Mouse (Mus musculus): ENCODE data around the gene Kdf1. TPM values are rescaled to one million over a fixed set of nuclear protein-coding genes. Genes with fewer than 3 reads are reported as not detected.
A peak's percentile ranks its signal among the peaks of the same experiment; 100 is the strongest.

Kdf1 gene
- polyA plus RNA-seq, 1 experiment from 2014 or later, result 0.69 TPM

DNA sequence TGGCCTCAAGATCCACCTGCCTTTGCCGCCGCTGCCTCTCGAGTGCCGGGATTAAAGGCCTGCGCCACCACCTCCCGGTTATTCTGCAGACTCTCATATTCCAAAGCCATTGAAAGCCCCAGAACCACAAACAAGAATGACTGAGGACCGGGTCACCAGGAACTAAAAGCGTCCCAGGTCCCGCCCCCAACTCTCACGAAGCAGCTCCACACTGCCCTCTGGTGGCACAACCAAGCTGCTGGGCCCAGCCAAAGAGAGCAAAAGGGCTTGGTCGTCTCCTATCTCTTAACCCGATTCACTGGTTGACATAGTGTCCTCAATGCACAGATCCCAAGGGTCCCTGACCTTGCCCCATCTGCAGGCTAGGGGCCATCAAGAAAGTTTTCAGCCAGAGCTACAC lies 24.3 kb upstream of the Kdf1 start:
- H3K9ac ChIP-seq (ENCODE audit: low read depth, low read length), result no peak overlapping the region
- no peak overlapping the region for H3K27ac ChIP-seq (ENCODE audit: low read length)
- H3K9me3 ChIP-seq (replicated peaks; ENCODE audit: control insufficient read depth, low read length, poor library complexity, severe bottlenecking), result no peaks in the 10 kb centered on the region
- ATAC-seq, result no peak
- peak overlapping the region; percentile 56 for H3K4me2 ChIP-seq (ENCODE audit: low read length)
- H3K4me1 ChIP-seq (ENCODE audit: control insufficient read depth, insufficient read depth, low read length), result peaks cover 15% of the 10 kb centered on the region
- no peaks in the 10 kb centered on the region for H3K36me3 ChIP-seq (ENCODE audit: control insufficient read depth, insufficient read depth, low read length)
- peaks cover 30% of the 10 kb centered on the region for H3K27me3 ChIP-seq (ENCODE audit: control insufficient read depth, insufficient read depth, low read depth, low read length)
- peak overlapping the region; percentile 27 for H3K4me3 ChIP-seq (ENCODE audit: low read depth, low read length)
- under 1% methylated on average over 12 of the region's 12 CpGs for WGBS

DNA sequence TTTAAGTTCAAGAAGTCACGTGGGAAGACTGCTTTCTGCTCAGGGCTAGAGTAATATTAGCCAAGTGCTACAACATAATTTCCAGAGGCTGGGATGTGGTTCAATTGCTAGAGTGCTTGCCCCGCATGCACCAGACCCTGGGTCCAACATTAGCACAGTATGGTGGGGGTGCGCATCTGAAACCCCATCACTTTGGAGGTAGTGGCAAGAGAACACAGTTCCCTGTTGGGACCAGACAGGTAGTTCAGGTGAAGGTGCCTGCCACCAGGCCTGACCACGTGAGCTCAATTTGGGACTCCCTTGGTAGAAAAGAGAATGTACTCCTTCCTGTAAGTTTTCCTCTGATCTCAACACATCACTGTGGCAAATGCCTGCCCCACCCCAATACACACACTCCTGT lies 23.9 kb upstream of the Kdf1 start:
- no peak for ATAC-seq
- Histone ChIP-seq H3K4me1 (ENCODE audit: control insufficient read depth, insufficient read depth, low read length) (peaks cover 15% of the 10 kb centered on the region), H3K9ac (ENCODE audit: low read depth, low read length) (no peak overlapping the region), H3K36me3 (ENCODE audit: control insufficient read depth, insufficient read depth, low read length) (no peaks in the 10 kb centered on the region), H3K4me3 (ENCODE audit: low read depth, low read length) (no peak overlapping the region), H3K27me3 (ENCODE audit: control insufficient read depth, insufficient read depth, low read depth, low read length) (peaks cover 34% of the 10 kb centered on the region), H3K4me2 (ENCODE audit: low read length) (no peak overlapping the region), H3K9me3 (replicated peaks; ENCODE audit: control insufficient read depth, low read length, poor library complexity, severe bottlenecking) (no peaks in the 10 kb centered on the region), H3K27ac (ENCODE audit: low read length) (no peak overlapping the region)
- 78% methylated on average over 4 of the region's 4 CpGs for WGBS

- no peak for ATAC-seq
- Histone ChIP-seq H3K27me3 (ENCODE audit: control insufficient read depth, insufficient read depth, low read depth, low read length) (peaks cover 40% of the 10 kb centered on the region), H3K9me3 (replicated peaks; ENCODE audit: control insufficient read depth, low read length, poor library complexity, severe bottlenecking) (no peaks in the 10 kb centered on the region), H3K4me1 (ENCODE audit: control insufficient read depth, insufficient read depth, low read length) (peaks cover 15% of the 10 kb centered on the region), H3K4me3 (ENCODE audit: low read depth, low read length) (no peak overlapping the region), H3K9ac (ENCODE audit: low read depth, low read length) (no peak overlapping the region), H3K27ac (ENCODE audit: low read length) (no peak overlapping the region), H3K4me2 (ENCODE audit: low read length) (no peak overlapping the region), H3K36me3 (ENCODE audit: control insufficient read depth, insufficient read depth, low read length) (no peaks in the 10 kb centered on the region)
- 25% methylated on average over 7 of the region's 7 CpGs for WGBS
Observed at GRCm38 (mm10) chr4:133495711-133496110, 23.1 kb upstream of the Kdf1 start.

- 23% methylated on average over 6 of the region's 6 CpGs for WGBS
- Histone ChIP-seq H3K9ac (ENCODE audit: low read depth, low read length) (no peak overlapping the region), H3K9me3 (replicated peaks; ENCODE audit: control insufficient read depth, low read length, poor library complexity, severe bottlenecking) (no peaks in the 10 kb centered on the region), H3K4me3 (ENCODE audit: low read depth, low read length) (peak overlapping the region; percentile 62), H3K27ac (ENCODE audit: low read length) (no peak overlapping the region), H3K4me1 (ENCODE audit: control insufficient read depth, insufficient read depth, low read length) (peaks cover 15% of the 10 kb centered on the region), H3K36me3 (ENCODE audit: control insufficient read depth, insufficient read depth, low read length) (no peaks in the 10 kb centered on the region), H3K27me3 (ENCODE audit: control insufficient read depth, insufficient read depth, low read depth, low read length) (peaks cover 45% of the 10 kb centered on the region), H3K4me2 (ENCODE audit: low read length) (peak overlapping the region; percentile 80)
- ATAC-seq, result no peak
Observed at GRCm38 (mm10) chr4:133496738-133497445, 21.9 kb upstream of the Kdf1 start.

DNA sequence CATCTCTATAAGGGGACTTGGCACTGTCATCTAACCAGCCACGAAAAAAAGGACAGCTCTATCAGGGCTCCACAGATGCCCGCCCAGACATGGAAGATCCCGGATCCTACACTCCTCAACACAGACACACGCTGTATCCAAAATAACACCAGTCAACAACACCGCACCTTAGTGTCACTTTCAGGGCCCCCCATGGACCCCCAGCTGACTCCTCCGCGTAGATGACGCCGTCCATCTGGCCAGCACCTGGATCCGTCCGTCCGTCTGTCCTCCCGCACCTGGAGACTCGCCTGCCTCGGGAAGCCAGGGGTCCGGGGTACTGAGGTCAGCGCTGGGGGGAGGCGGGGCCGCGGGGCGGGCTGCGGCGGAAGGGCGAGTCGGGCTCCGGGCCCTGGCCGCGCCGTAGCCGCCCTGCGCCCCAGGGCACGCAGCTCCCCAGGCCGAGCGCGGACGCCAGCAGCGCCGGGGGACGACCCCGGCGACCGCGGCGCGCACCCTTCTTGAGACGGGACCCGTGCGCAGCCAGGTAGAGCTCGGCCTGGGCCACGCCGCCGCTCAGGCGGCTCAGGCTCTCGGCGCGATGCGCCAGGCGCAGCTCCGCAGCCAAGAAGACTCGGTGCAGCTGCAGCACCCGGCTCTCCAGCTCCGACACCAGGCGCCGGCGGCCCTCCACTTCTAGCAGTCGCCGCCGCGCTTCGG lies 21.2 kb upstream of the Kdf1 start:
- peaks cover 45% of the 10 kb centered on the region for H3K27me3 ChIP-seq (ENCODE audit: control insufficient read depth, insufficient read depth, low read depth, low read length)
- H3K27ac ChIP-seq (ENCODE audit: low read length), result no peak overlapping the region
- peak overlapping the region; percentile 62 for H3K4me3 ChIP-seq (ENCODE audit: low read depth, low read length)
- ATAC-seq, result peak; percentile 69
- WGBS, result under 1% methylated on average over 64 of the region's 70 CpGs
- H3K4me2 ChIP-seq (ENCODE audit: low read length), result peak overlapping the region; percentile 80
- H3K36me3 ChIP-seq (ENCODE audit: control insufficient read depth, insufficient read depth, low read length), result no peaks in the 10 kb centered on the region
- no peaks in the 10 kb centered on the region for H3K9me3 ChIP-seq (replicated peaks; ENCODE audit: control insufficient read depth, low read length, poor library complexity, severe bottlenecking)
- H3K9ac ChIP-seq (ENCODE audit: low read depth, low read length), result peak overlapping the region; percentile 76
- peaks cover 15% of the 10 kb centered on the region for H3K4me1 ChIP-seq (ENCODE audit: control insufficient read depth, insufficient read depth, low read length)

- Histone ChIP-seq H3K36me3 (ENCODE audit: control insufficient read depth, insufficient read depth, low read length) (no peaks in the 10 kb centered on the region), H3K9ac (ENCODE audit: low read depth, low read length) (peak within 1 kb of the TSS; percentile 76), H3K27me3 (ENCODE audit: control insufficient read depth, insufficient read depth, low read depth, low read length) (peaks cover 45% of the 10 kb centered on the region), H3K4me2 (ENCODE audit: low read length) (peak within 1 kb of the TSS; percentile 80), H3K27ac (ENCODE audit: low read length) (no peak within 1 kb of the TSS), H3K4me1 (ENCODE audit: control insufficient read depth, insufficient read depth, low read length) (peaks cover 15% of the 10 kb centered on the region), H3K4me3 (ENCODE audit: low read depth, low read length) (peak within 1 kb of the TSS; percentile 62), H3K9me3 (replicated peaks; ENCODE audit: control insufficient read depth, low read length, poor library complexity, severe bottlenecking) (no peaks in the 10 kb centered on the region)
- 0% methylated on average over 42 of the region's 53 CpGs for WGBS
- peak; percentile 93 for ATAC-seq
Observed at GRCm38 (mm10) chr4:133498160-133498724, 20.5 kb upstream of the Kdf1 start, which contains the start of gene Trnp1. Gene Trnp1, minus strand, starts transcription at chr4:133498550.

DNA sequence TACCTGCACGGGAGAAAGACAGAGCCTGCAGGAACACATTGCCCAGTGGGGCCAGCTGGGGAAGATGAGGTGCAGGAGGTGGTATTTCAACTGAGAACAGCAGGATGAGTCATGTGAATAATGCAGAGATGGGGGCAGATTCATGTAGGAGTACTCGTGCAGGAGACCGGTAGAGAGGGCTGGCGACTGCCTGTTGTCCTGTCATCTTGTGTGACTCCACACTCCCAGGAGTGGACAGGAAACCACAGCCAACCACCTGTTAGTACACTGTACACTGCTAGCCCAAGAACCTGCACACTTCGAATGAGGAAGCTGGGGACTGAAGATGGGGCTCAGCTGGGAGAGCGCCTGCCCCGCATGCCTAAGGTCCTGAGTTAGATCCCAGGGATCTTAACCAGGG lies 17.2 kb upstream of the Kdf1 start:
- H3K27me3 ChIP-seq (ENCODE audit: control insufficient read depth, insufficient read depth, low read depth, low read length), result peaks cover 28% of the 10 kb centered on the region
- WGBS, result 66% methylated on average over 7 of the region's 7 CpGs
- no peak for ATAC-seq

GRCm38 (mm10) chr4:133504300-133504699 lies 14.5 kb upstream of the Kdf1 start:
- Histone ChIP-seq H3K27me3 (ENCODE audit: control insufficient read depth, insufficient read depth, low read depth, low read length) (peaks cover 16% of the 10 kb centered on the region), H3K4me2 (ENCODE audit: low read length) (no peak overlapping the region), H3K27ac (ENCODE audit: low read length) (no peak overlapping the region), H3K4me3 (ENCODE audit: low read depth, low read length) (no peak overlapping the region), H3K4me1 (ENCODE audit: control insufficient read depth, insufficient read depth, low read length) (no peaks in the 10 kb centered on the region), H3K36me3 (ENCODE audit: control insufficient read depth, insufficient read depth, low read length) (no peaks in the 10 kb centered on the region), H3K9ac (ENCODE audit: low read depth, low read length) (no peak overlapping the region), H3K9me3 (replicated peaks; ENCODE audit: control insufficient read depth, low read length, poor library complexity, severe bottlenecking) (no peaks in the 10 kb centered on the region)
- WGBS, result 51% methylated on average over 5 of the region's 5 CpGs
- ATAC-seq, result no peak

More for the DNA sequence above, 17.2 kb upstream of the Kdf1 start:
- Histone ChIP-seq H3K4me2 (ENCODE audit: low read length) (no peak overlapping the region), H3K36me3 (ENCODE audit: control insufficient read depth, insufficient read depth, low read length) (no peaks in the 10 kb centered on the region), H3K4me1 (ENCODE audit: control insufficient read depth, insufficient read depth, low read length) (peaks cover 8% of the 10 kb centered on the region), H3K9me3 (replicated peaks; ENCODE audit: control insufficient read depth, low read length, poor library complexity, severe bottlenecking) (no peaks in the 10 kb centered on the region), H3K4me3 (ENCODE audit: low read depth, low read length) (no peak overlapping the region), H3K9ac (ENCODE audit: low read depth, low read length) (no peak overlapping the region), H3K27ac (ENCODE audit: low read length) (no peak overlapping the region)

Data from midbrain, embryonic 16.5 days (tissue).